Mouse (Mus musculus): Measurements from ENCODE around the gene Egfl8.

The Egfl8 gene

DNA sequence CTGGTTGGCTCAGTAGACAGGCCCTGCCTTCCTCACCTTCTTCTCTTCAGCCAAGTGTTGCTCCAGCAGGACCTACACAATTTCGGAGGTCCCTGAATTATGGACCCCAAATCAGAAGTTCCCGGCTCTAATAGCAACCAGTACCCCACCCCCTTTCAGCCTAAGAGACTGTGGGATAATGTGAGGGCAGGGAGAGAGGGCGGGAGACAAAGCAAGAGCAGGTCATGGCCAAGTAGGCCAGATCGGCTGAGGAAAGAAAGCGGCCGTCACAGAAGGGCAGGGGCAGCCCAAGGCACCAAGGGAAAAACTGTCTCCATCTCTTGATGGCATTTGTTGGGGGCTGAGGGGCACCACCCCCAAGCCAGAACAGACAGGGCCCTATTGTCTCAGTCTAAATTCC is at the start of gene Egfl8:
Egfl8 (minus strand) TSS at position 101 of the 400 bp plus-strand sequence.
- DNase-seq (ENCODE audit: low read depth, low spot score), result no peak

- no peak for DNase-seq (ENCODE audit: low read depth, low spot score)
Observed at GRCm38 (mm10) chr17:34664472-34664871, 48.7 kb upstream of the Egfl8 start.

DNA sequence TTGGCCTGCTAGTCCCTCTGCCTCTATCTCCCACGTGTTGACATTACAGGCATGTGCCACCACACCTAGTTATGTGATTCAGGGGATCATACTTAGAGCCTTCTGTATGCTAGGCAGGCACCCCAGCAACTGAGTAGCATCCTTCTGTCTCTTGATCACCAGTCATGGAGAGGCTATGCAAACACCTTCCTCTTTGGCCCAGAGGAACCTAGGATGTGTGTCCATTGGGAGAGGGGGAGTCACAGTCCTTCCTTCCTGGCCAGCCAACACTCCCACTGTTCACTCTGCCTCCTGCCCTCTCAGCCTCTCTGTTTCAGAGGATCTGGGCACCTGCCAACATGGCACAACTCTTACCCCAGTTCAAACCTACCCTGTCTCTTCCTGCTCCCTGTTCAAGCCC is 47.8 kb upstream of the Egfl8 start:
- no peak for DNase-seq (ENCODE audit: low read depth, low spot score)

- no peak for DNase-seq (ENCODE audit: low read depth, low spot score)
Observed at GRCm38 (mm10) chr17:34662978-34663377, 47.2 kb upstream of the Egfl8 start.

DNA sequence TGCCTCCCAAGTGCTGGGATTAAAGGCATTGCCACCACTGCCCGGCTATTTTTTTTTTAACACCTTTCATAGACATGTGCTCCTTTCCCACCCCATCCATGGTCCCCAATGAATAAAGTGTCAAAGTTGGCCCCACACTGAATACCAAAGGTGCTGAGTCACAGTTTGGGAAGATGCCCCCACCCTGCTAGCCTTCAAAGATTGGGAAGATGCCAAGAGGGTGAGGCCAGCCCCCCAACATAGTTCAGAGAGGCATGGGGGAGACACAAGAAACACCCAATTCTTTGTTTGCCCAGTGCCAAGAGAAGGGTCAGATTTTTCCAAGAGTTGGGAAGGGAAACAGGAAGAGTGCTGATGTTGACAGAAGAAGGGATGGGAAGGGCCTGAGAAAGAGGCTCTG is 46.7 kb upstream of the Egfl8 start:
- no peak for DNase-seq (ENCODE audit: low read depth, low spot score)

GRCm38 (mm10) chr17:34661121-34661591 is 45.4 kb upstream of the Egfl8 start:
- no peak for DNase-seq (ENCODE audit: low read depth, low spot score)

DNA sequence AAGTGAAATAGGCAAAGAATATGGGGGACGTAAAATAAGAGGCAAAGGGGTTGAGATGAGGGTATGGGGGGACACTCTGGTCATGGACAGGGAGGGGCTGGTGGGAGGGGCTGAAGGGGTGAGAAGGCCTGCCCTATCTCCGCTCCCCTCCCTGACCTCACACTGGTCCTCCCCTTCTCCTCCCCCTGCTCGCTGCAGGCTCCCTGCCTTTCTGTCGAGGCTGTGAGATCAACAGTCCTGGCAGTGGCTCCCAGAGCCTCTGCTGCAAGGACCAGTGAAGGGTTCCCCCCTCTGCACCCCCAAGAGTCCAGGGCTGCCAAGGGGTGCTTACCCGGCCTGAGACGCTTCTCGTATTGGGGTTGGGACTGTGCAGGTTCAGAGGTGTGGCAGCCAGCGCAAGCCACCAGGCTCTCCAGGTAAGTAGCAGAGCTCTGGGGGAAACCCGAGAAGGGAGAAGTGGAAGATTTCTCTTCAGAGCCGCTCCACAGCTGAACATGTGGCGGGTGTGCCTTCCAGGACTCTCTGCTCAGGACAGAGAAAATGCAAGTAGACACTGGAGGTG is 44.6 kb upstream of the Egfl8 start:
- no peak for DNase-seq (ENCODE audit: low read depth, low spot score)

DNA sequence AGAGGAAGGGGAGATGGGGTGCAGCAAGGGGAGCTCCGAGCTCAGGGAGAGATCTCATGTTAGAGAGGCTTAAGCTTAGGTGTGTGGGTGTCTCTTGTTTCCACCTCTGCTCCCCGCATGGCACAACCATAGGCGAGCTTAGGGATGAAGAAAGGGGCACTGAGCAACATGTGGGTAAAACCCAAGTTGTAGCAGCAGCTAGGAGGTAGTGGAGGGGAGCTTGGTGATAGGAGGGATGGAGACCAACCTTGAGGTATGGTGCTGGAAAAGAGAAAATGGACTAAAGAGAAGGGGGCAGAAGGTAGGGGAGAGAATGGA is 44.1 kb upstream of the Egfl8 start:
- no peak for DNase-seq (ENCODE audit: low read depth, low spot score)

DNA sequence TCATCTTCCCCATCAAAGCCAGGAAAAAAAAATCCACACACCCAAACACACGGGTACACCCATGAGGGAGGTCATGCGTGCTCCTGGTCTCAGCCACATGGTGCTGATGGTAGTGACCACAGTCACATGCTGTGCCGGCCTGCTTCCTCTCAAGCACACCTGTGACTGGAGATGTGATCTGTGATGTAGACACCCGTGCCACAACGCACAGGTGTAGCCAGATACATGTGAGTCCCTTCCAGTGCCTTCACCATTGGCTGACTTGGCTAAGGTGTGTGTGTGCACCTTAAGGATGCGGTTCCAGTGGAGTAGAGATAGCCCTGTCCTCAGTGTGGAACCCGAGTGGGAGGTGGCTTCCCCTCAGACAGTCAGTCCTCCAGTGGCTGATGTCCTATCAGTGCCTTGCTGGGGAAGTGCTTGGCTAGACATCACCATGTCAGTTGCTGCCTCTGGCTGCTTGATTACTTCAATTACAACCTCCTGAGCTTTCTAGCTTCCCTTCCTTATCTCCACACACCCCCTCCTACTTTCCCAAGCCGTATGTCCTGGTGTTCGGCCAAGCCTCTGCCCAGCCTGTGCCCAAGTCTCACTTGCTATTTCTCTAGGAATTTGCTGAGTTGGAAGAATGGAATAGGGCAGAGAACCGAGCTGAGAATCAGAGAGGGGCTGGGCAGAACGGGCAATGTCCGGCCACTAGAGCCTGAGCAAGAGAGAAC is 43.6 kb upstream of the Egfl8 start:
- DNase-seq (ENCODE audit: low read depth, low spot score), result no peak

DNA sequence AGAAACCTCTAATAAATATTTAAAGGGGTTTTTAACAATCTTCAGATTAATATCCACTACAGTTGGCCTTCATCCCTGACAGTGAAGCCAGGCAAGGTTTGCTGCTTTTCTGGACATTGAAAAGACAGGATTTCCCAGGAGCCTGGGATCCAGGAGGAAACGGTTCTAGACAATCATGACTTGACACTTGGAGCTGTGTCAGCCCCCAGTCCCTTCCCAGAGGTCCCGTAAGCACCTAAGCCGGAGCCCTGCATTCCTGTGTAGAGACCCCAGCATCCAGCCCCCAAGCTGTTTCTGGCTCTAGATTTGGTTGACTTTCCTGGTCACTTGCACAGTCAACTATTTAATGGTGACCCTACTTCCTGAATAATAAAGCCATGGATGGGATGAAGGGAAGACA is 42.8 kb upstream of the Egfl8 start:
- DNase-seq (ENCODE audit: low read depth, low spot score), result no peak

- DNase-seq (ENCODE audit: low read depth, low spot score), result no peak
Observed at GRCm38 (mm10) chr17:34658145-34658544, 42.4 kb upstream of the Egfl8 start.

GRCm38 (mm10) chr17:34657271-34657670 is 41.5 kb upstream of the Egfl8 start:
- DNase-seq (ENCODE audit: low read depth, low spot score), result no peak

GRCm38 (mm10) chr17:34656666-34657065 is 40.9 kb upstream of the Egfl8 start:
- no peak for DNase-seq (ENCODE audit: low read depth, low spot score)

DNA sequence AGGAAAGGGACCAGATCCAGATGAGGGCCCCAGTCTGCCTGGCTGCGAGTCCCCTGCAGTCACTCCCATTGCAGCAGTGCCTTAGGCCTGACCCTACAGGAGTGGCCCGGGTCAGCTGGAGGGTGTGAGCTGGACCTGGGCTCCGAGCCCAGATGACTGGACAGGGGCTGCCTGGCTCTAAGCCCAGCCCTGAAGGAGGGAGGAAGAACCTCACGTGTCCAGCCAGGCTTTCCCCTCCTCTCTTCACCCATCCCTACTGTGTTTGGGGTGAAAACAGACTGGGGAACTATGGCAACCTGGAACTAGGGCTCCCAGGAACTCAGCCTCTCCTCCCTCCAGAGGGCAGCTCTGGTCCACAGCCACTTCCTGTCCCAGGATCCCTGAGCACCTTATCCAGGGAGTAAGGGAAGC is 39.8 kb upstream of the Egfl8 start:
- no peak for DNase-seq (ENCODE audit: low read depth, low spot score)

DNA sequence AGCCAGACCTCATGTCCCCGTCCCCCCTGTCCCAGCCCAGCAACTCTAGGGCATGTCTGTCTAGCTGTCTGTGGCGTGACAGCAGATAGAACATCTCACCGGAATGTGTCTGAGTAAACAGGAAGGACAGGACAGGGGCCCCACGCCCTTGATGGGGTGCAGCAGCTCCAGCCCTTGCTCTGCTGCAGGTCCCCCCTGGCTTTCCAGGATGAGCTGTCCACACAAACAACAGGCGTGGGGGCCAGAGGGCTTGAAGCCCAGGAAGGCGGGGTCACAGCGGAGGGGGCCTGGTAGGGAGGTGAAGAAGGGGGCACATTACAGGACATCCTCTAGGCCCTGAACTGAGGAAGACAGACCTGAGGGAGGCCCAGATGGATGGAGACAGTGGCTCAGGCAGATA is 39.4 kb upstream of the Egfl8 start:
- no peak for DNase-seq (ENCODE audit: low read depth, low spot score)

GRCm38 (mm10) chr17:34654392-34654791 is 38.6 kb upstream of the Egfl8 start:
- DNase-seq (ENCODE audit: low read depth, low spot score), result no peak

DNA sequence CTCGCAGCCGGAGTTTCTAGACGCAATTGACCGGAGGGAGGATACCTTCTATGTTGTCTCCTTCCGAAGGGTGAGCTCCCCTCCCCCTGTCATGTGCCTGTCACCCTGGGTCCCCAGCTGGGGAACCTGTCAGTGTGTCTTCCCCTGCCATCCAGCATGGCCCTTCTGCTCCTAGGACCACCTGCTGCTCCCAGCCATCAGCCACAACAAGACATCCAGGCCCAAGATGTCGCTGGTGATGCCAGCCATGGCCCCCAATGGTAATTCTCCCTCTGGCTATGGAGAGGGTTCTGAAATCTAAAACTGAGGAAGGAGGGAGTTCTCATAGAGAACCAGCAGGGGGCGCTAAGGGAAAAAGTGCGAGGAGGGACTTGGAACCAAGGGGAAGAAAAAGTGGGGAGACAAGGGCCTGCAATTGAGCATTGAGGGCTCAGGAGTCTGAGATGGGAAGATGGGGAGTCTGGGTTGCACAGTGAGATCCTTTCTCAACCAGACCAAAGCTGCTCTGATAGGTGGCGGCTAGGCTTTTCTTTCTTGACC is 38.0 kb upstream of the Egfl8 start:
- DNase-seq (ENCODE audit: low read depth, low spot score), result peak; percentile 67

DNA sequence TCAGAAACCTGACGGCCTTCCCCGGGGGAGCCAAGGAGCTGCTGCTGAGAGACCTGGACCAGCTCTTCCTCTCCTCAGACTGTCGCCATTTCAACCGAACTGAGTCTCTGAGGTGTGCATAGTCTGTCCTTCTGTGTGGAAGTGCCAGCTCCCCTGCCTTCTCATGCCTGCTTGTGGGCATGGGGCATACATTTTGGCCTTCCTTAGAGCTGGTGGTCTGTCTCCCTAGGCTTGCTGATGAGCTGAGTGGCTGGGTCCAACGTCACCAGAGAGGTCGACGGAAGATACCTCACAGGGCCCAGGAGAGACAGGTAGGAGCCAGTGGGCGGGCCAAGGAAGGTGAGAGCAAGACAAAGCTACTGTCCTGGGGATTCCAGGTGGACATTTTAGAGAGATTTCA is 37.2 kb upstream of the Egfl8 start:
- DNase-seq (ENCODE audit: low read depth, low spot score), result no peak

DNA sequence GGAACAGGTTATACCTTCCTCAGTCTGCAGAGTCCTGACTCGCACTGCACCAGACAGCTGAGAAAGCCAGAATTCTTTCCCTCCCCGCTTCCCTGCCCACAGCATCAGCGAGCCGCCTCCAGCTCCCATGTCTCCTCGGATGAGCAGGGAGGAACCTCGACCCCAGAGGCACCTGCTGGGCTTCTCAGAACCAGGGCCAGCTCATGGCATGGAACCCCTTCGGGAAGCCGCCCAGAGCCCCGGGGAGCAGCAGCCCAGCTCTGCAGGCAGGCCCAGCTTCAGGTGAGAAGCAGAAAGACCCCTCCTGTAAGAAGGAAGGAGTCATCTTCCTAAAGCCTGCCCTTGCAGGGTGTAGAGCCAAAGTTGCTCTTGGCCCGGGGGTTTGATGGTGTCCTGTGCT is 36.8 kb upstream of the Egfl8 start:
- no peak for DNase-seq (ENCODE audit: low read depth, low spot score)

DNA sequence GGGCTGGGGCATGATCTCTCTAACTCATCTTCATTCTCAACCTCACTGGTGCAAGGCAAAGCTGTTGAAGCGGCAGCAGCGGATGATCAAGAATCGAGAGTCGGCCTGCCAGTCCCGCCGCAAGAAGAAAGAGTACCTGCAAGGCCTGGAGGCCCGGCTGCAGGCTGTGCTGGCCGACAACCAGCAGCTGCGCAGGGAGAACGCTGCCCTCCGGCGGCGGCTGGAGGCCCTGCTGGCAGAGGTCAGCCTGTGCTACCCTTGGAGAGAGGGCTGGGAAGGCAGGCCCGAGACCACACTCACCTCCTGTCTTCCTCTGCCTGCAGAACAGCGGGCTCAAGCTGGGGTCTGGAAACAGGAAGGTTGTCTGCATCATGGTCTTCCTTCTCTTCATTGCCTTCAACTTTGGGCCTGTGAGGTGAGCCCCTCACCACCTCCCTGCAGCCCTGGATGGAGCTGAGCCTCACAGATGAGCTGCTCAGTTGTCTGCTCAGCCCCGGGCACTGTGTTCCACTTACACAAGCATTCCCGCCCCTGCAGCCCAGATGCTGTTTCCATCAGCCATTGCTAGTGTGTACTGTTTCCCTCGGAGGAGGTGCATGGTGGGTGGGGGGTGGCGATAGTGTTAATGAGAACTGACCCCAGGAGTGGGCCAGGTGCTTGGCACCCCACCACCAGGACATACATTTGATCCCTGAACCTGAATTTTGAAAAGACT is 35.9 kb upstream of the Egfl8 start:
- DNase-seq (ENCODE audit: low read depth, low spot score), result no peak

GRCm38 (mm10) chr17:34650781-34651180 is 35.0 kb upstream of the Egfl8 start:
- no peak for DNase-seq (ENCODE audit: low read depth, low spot score)

DNA sequence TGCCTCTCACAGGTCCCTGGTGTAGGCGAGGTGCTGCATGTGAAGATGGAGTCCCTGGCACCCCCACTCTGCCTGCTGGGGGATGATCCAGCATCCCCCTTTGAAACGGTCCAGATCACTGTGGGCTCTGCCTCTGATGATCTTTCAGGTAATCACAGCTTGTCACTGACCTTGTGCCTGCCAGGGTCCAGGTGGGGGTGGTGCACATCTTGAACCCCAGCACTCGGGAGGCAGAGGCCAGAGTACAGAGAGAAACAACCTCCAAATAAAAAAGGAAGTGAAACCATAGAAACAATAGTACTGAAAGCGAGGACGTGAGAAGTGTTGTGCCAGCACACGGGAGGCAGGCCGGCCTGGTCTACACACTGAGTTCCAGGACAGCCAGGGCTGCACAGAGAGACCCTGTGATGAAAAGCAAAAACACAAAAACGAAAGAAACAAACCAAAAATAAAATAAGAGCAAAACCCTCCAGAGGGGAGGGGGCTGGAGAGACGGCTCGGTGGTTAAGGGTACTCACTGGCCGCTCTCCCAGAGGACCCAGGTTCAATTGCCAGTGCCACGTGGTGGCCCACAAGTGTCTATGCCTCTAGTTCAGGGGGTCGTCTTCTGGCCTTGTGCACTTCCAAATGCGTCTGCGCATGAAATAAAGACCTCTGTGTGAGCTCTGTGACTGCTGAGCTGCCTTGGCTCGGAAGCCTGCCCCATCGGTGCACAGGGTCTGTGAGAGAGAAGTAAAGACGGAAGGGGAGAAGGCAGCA is 33.5 kb upstream of the Egfl8 start:
- DNase-seq (ENCODE audit: low read depth, low spot score), result no peak

Data from mesoderm, embryonic 11.5 days (tissue).